Mouse (Mus musculus): Measurements from ENCODE around the gene Aldh3b2.

Gene Aldh3b2

GRCm38 (mm10) chr19:3972229-3972628 lies at the start of gene Aldh3b2:
Aldh3b2 (plus strand) TSS chr19:3972328.
- no peak for DNase-seq

GRCm38 (mm10) chr19:3922661-3923371 lies 49.3 kb upstream of the Aldh3b2 start:
- no peak for DNase-seq

DNA sequence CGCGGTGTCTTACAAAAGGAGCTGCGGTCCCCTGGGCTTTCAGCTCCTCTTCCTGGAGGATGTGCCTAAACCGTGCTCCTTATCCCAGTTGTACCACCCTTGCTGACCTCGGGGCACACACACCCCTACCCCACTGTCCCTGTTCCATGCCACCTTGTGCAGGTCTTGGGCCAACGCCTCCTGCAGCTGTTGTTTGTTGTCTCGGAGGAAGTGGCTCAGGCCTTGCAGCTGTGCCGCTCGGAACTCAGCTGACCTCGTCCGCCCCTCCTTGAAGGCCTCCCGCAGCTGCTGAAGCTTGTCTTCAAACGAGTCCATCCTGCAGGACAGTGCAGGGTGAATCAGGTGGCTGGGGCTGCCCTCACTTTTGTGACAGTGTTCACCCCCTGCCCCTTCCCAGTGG lies 48.5 kb upstream of the Aldh3b2 start:
- no peak for DNase-seq

- DNase-seq, result no peak
Observed at GRCm38 (mm10) chr19:3924190-3924589, 47.9 kb upstream of the Aldh3b2 start.

DNA sequence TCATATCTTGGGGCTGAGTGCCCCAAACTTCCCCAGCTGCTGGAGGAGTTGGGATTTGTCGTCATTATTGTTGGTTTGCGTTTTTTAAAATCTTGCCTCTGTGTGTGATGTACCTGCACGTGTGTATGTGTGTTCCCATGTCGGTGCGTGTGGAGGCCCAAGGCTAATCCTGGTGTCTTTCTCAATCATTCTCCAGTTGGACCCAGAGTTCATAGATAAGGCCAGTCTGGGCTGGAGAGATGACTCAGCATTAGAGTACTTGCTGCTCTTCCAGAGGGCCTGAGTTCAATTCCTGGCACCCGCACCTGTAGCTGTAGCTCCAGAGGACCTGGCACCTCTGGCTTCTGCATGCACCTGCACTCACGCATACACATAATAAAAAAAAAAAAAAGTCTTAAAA lies 47.3 kb upstream of the Aldh3b2 start:
- no peak for DNase-seq

- no peak for DNase-seq
Observed at GRCm38 (mm10) chr19:3925859-3926258, 46.3 kb upstream of the Aldh3b2 start.

DNA sequence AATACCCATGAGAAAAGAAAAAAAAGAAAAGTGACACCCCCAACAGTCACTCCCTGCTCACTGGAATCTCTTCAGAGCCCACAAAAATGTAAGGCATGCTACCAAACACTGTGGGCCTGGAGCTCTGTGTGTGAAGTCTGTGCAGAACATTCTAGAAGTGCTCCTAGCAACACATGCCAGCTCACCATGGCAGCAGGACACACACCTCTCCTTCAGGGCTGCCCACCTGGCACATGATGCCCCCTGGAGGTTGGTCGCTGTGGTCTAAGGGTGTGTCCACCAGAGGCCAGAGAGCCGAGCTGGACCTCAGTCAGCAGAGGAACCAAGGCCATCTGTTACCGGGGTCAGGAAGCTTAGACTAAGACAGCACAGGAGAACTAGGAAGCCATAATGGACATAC lies 45.8 kb upstream of the Aldh3b2 start:
- peak; percentile 48 to 54 for DNase-seq

DNA sequence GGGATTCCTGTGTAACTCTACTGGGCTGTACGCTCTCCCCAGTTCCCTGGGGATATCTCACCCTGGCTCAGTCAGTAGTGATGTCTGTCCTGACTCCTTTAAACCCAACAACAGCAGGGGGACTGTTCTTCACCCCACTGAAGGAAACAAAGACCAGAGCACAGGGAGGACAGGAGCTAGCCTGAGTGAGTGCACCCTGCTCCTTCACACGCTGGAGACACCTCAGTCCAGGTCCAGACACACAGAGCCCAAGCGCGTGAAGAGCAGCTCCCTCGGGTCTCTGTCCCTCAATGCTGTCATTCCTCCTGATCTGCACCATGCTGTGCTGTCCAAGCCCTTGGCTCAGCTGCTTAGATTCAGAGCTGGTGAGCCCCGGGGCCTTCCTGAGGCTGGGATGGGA lies 45.4 kb upstream of the Aldh3b2 start:
- no peak for DNase-seq

DNA sequence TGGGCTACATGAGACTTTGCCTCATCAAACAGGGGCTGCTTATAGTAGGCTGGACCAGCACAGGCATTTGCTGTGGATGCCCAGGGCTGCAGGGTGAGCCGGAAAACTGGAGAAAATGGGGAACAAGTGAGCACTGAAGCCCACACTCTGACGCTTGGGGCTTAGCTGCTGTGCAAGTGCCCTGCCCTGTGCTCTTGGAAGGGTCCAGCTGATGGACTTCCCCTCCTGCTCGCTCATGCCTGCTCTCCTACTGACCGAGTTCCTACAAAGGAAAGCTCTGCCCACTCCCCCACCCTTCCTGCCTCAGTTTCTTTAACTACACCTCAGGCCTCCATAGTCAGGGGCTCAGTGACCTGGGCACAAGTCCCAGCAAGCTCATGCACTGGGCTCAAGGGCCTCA lies 44.1 kb upstream of the Aldh3b2 start:
- DNase-seq, result no peak

DNA sequence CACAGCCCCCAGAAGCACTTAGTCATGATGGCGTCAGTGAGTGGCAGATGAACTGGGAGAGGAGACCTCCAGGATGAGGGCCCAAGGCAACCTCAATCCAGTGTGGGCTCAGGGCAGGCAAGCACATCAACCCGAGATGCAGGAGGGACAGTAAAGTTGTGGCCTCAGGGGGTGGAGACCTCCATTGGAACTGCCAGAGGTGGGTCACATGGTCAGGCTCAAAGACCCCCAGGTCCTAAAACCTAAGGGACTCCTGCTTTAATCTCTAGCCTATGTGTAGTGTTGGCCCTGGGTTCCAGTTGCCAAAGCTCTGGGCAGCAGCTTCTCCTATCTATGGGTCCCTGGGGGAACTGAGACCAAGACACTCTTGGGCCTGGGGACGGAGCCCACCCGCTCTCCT lies 43.3 kb upstream of the Aldh3b2 start:
- no peak for DNase-seq

GRCm38 (mm10) chr19:3929211-3929941 lies 42.8 kb upstream of the Aldh3b2 start, which contains the start of gene Aldh3b1:
Aldh3b1 (minus strand) TSS chr19:3929808.
- DNase-seq, result peak; percentile 89

DNA sequence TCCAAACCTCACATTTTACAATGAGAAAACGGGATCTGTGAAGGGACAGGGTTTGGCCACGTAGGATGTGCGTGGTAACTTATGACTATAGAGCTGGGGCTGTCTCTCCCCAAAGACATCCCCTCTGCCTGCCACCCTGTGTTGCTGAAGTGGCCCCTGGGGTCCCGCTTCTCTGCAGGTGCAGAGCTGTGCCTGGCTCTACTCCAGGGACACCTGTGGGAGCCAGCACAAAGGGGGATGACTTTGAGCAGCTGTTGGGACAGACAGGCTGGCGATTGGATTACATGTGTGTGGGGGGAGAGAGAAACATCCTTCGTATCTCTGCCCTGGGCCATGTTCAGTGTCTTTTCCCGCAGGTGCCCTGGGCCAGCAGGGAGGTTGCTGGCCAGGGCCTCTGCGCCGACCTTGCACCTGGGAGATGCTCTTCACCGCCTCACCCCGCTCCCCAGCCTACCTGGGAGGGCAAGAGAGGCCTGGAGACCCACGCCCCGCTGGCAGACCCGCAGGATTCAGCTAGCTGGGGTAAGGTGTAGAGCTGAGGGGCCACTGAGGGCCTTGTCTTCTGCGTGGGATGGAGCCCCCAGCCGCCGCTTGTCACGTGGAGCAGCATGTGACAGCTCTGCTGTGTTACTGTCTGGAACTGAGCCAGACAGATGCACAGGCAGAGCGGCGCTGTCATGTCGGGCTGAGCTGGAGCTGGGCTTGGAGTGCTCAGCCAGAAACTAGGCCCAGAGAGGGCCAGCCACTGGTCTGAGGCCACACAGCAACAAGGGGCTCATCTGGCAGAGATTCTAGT lies 41.7 kb upstream of the Aldh3b2 start:
- no peak for DNase-seq

GRCm38 (mm10) chr19:3931716-3932115 lies 40.4 kb upstream of the Aldh3b2 start:
- no peak for DNase-seq

DNA sequence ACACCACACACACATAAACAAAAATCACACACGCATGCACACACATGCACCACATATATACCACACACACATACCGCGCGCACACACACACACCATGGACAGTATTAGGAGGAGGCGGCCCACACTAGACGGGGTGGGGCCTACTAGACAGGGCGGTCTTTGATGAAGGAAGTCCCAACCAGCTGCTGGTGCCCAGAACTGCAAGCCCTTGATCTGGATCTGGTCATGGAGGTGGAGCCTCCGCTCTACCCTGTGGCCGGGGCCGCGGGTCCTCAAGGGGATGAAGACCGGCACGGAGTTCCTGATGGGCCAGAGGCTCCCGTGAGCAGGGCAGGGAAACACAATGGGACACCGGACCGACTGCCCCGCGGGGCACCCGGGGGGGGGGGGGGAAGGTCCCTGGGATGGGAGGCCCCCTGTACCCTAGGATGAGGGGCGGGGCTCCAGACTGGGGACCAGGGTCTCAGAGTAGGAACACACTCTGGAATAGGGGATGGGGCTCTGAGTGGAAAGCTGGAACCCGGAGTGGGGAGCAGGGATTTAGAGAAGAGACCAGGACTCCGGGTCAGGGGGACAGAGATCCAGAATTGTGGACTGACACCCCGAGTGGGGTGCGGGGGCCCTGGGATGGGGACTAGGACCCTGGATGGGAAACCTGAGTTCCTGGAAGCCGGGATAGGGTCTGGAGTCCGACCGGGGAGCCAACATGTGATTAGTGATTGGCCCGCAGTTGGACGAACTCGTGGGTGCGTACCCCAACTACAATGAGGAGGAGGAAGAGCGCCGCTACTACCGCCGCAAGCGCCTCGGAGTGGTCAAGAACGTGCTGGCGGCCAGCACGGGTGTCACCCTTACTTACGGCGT lies 36.9 kb upstream of the Aldh3b2 start, which contains the start of gene Unc93b1:
Gene Unc93b1 (plus strand): TSS at position 155 of the 864 bp plus-strand sequence.
- no peak for DNase-seq

- DNase-seq, result peak; percentile 26 to 34
Observed at GRCm38 (mm10) chr19:3935896-3936850, 36.0 kb upstream of the Aldh3b2 start.

DNA sequence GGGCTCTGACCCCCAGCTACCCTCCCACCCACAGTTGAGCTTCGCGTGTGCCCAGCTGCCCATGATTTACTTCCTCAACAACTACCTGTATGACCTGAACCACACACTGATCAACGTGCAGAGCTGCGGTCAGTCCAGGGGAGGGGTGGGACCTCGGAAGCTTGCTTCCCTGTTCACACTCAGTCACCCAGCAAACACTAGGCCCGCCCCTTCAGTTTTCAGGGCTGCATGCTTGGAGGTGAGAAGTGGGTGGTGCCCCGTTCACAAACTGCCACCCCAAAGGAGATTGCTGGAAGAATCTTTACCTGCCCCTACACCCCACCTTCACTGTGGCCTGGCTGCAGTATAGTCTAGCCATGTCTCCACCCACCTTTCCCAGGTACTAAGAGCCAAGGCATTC lies 29.8 kb upstream of the Aldh3b2 start:
- DNase-seq, result no peak

- DNase-seq, result no peak
Observed at GRCm38 (mm10) chr19:3942986-3943735, 29.0 kb upstream of the Aldh3b2 start.

DNA sequence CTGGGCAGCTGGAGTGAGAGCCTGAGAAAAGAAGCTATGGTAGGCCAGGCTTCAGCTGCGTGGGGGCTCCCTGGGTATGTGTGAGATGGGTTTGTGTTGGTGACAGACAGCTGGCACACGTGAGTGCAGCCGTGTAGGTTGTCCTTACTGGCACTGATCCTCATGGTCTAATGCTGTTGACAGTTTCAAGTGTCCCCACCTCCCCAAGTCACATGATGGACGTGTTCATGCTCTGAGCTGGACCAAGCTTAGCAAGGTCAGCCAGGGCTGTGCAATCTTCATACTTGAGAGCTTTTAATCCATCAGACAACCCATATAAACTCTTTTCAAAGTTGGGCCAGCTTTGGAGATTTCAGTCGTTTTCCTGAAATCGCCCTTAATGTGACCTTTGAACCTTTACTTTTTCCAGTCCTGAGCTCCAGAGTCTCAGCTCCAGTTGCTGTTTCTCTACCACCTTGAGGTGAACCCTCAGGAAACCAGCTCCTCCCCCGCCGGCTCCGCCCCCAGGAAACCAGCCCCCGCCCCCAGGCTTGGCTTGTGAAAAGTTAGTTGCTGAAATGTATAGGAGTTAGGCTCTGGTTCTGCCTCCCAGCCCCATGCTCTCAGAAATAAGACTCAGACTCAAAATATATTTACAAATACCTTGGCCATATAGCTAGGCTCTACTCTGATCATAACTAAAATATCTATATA lies 26.1 kb upstream of the Aldh3b2 start:
- DNase-seq, result no peak

DNA sequence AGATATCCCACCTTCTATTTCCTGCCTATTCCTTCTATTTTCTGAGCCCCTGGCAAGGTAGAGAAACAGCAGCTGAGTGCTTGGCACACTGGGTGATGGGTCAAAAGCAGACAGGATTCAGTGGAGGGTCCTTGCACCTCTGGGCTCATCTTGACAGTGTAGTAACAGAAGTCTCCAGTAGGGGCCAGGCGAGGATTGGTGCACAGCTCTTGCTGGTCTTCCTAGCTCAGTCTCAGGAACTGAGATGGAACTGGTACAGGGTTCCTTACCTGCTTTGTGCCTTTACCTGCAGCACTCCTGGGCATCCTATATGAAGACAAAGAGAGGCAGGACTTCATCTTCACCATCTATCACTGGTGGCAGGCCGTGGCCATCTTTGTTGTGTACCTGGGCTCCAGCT lies 25.4 kb upstream of the Aldh3b2 start:
- DNase-seq, result peak; percentile 63 to 73

- DNase-seq, result no peak
Observed at GRCm38 (mm10) chr19:3947813-3948212, 24.3 kb upstream of the Aldh3b2 start.
